Comparison of ENCODE assay signal across 24 mouse cellular contexts in genomic region chr1:91333582-91333981, GRCm38 (mm10). TPM values are rescaled to one million over a fixed set of nuclear protein-coding genes. Genes with fewer than 3 reads are reported as not detected.
DNase-seq lines count a peak whose midpoint lies in the region; ATAC-seq and TF ChIP-seq lines count a peak whose summit lies in the region.
"Had no signal": no experiment of that assay in that cellular context is flagged by ENCODE, and none has a peak within 500 bp of the region (broad histone marks: within the 10 kb centered on the region; RNA-seq: fewer than 3 reads in every experiment).

No protein-coding gene starts in this region.

- H3K4me3 ChIP-seq in heart, embryonic 12.5 days: no peak overlapping the region
- no peak overlapping the region for H3K4me3 ChIP-seq in heart, embryonic 16.5 days (ENCODE audit: low read length)
- no peak overlapping the region for H3K4me3 ChIP-seq in heart, adult 2 months
- H3K4me3 ChIP-seq in MEL (ENCODE audit: control insufficient read depth in 1 of 2, insufficient read depth in 1 of 2, low read depth in 2 of 2, low read length in 2 of 2): no peak overlapping the region
- H3K4me3 ChIP-seq: embryonic facial prominence, embryonic 15.5 days; erythroblast, embryonic 14.5 days; forebrain, embryonic 15.5 days; hindbrain, embryonic 12.5 days had no signal

- TF ChIP-seq CTCF in heart, adult 2 months (IDR thresholded peaks at IDR 0.05): no peak
- no peak for TF ChIP-seq CTCF in MEL (IDR thresholded peaks at IDR 0.05 in 2 of 3, conservative IDR thresholded peaks at IDR 0.05 in 1 of 3; ENCODE audit: control insufficient read depth in 1 of 3, insufficient read depth in 1 of 3, low read depth in 2 of 3, low read length in 3 of 3, poor library complexity in 1 of 3, severe bottlenecking in 1 of 3)

- no peak for DNase-seq in heart, postnatal 36 days
- no peak for DNase-seq in heart, adult 2 months
- peak; percentile 45 for DNase-seq in MEL (ENCODE audit: low read depth, low spot score)
- DNase-seq in lung, postnatal 25 days (ENCODE audit: low spot score): no peak
- DNase-seq: adrenal gland, postnatal 10 days; cerebellum, adult 11 months; cerebellum, adult 8-10 months; cerebellum, postnatal 14 days; embryo, embryonic 11 days; gastrocnemius, postnatal 36 days; kidney, adult 8-10 months had no signal

- TF ChIP-seq RAD21 in MEL (IDR thresholded peaks at IDR 0.05; ENCODE audit: low read depth, low read length): no peak

- no peaks in the 10 kb centered on the region for H3K79me2 ChIP-seq in heart, adult 2 months (replicated peaks; ENCODE audit: control insufficient read depth, insufficient read depth, low read length)
- H3K79me2 ChIP-seq in MEL (ENCODE audit: control insufficient read depth, insufficient read depth, low read length, poor library complexity): no peaks in the 10 kb centered on the region

- intact Hi-C loops in heart, postnatal 36 days (cut with DNase I): no loop called here
- intact Hi-C loops in heart, adult 2 months (cut with DNase I): no loop called here

- peaks cover 30% of the 10 kb centered on the region for H3K4me1 ChIP-seq in heart, embryonic 12.5 days (replicated peaks)
- peaks cover 12% of the 10 kb centered on the region for H3K4me1 ChIP-seq in heart, embryonic 16.5 days (ENCODE audit: control insufficient read depth, insufficient read depth, low read length)
- no peaks in the 10 kb centered on the region for H3K4me1 ChIP-seq in heart, adult 2 months (ENCODE audit: control insufficient read depth, insufficient read depth, low read length)
- peaks cover 0 to 6% of the 10 kb centered on the region in 2 experiments; a peak in 1 of 4 replicates for H3K4me1 ChIP-seq in MEL (ENCODE audit: control insufficient read depth in 1 of 2, insufficient read depth in 2 of 2, low read length in 2 of 2)
- H3K4me1 ChIP-seq: embryonic facial prominence, embryonic 15.5 days; forebrain, embryonic 15.5 days had no signal

- no peak overlapping the region for H3K9ac ChIP-seq in heart, embryonic 12.5 days
- H3K9ac ChIP-seq in heart, embryonic 16.5 days (ENCODE audit: low read length): no peak overlapping the region
- H3K9ac ChIP-seq in heart, adult 2 months (ENCODE audit: low read depth, low read length): no peak overlapping the region
- H3K9ac ChIP-seq in MEL (ENCODE audit: control insufficient read depth, low read depth, low read length, poor library complexity, severe bottlenecking): no peak overlapping the region
- H3K9ac ChIP-seq: embryonic facial prominence, embryonic 15.5 days; forebrain, embryonic 15.5 days; hindbrain, embryonic 12.5 days had no signal

- peaks cover 29% of the 10 kb centered on the region; the same call in 1 of the 2 replicates for H3K27me3 ChIP-seq in heart, embryonic 12.5 days (replicated peaks)
- H3K27me3 ChIP-seq in heart, embryonic 16.5 days (ENCODE audit: control insufficient read depth, insufficient read depth, low read length): no peaks in the 10 kb centered on the region
- no peaks in the 10 kb centered on the region for H3K27me3 ChIP-seq in heart, adult 2 months (ENCODE audit: control insufficient read depth, insufficient read depth, low read length)
- no peaks in the 10 kb centered on the region for H3K27me3 ChIP-seq in MEL (ENCODE audit: control insufficient read depth in 1 of 2, insufficient read depth in 2 of 2, low read length in 2 of 2)
- H3K27me3 ChIP-seq: CH12.LX; embryonic facial prominence, embryonic 15.5 days; forebrain, embryonic 15.5 days; hindbrain, embryonic 12.5 days had no signal

- no peak for TF ChIP-seq EP300 in heart, adult 2 months (IDR thresholded peaks at IDR 0.05; ENCODE audit: insufficient read depth, low read depth, low read length)
- TF ChIP-seq EP300 in MEL (IDR thresholded peaks at IDR 0.05; ENCODE audit: low read depth in 1 of 2, low read length in 2 of 2): 0 out of 4 replicates have a peak, but pooled peaks of 1 of the 2 experiments have one; percentile 17

- no peak for ATAC-seq in heart, embryonic 12.5 days (ENCODE audit: insufficient number of reproducible peaks, low FRiP score)
- ATAC-seq in heart, embryonic 16.5 days (replicated peaks; ENCODE audit: extremely low read depth, insufficient read depth, low FRiP score): peak; percentile 77
- peak; percentile 56; the same call in 1 of the 2 replicates for ATAC-seq in megakaryocyte progenitor cell, adult 5-6 weeks (replicated peaks; ENCODE audit: poor library complexity)
- ATAC-seq: forebrain, embryonic 15.5 days; hindbrain, embryonic 16.5 days; inflammation-experienced regulatory T-cells, adult 6 months; intestine, postnatal 0 days had no signal

- no peaks in the 10 kb centered on the region for H3K9me3 ChIP-seq in heart, embryonic 12.5 days (replicated peaks)
- H3K9me3 ChIP-seq in heart, embryonic 16.5 days (replicated peaks; ENCODE audit: control insufficient read depth, low read length): no peaks in the 10 kb centered on the region
- H3K9me3 ChIP-seq in MEL (replicated peaks; ENCODE audit: insufficient read depth, low read length): no peaks in the 10 kb centered on the region
- H3K9me3 ChIP-seq: embryonic facial prominence, embryonic 15.5 days; forebrain, embryonic 15.5 days; hindbrain, embryonic 12.5 days had no signal

- no peak for TF ChIP-seq POLR2A in heart, adult 2 months (IDR thresholded peaks at IDR 0.05; ENCODE audit: insufficient read depth, low read depth, low read length)
- TF ChIP-seq POLR2A in MEL (IDR thresholded peaks at IDR 0.05; ENCODE audit: control insufficient read depth in 1 of 2, insufficient read depth in 1 of 2, low read depth in 1 of 2, low read length in 2 of 2, poor library complexity in 1 of 2): no peak

- H3K36me3 ChIP-seq in heart, embryonic 12.5 days: no peaks in the 10 kb centered on the region
- no peaks in the 10 kb centered on the region for H3K36me3 ChIP-seq in heart, embryonic 16.5 days (ENCODE audit: control insufficient read depth, insufficient read depth)
- H3K36me3 ChIP-seq in heart, adult 2 months (ENCODE audit: control insufficient read depth, insufficient read depth, low read length): no peaks in the 10 kb centered on the region
- no peaks in the 10 kb centered on the region; a peak in 1 of 4 replicates for H3K36me3 ChIP-seq in MEL (ENCODE audit: control insufficient read depth in 1 of 2, insufficient read depth in 2 of 2, low read length in 2 of 2)
- H3K36me3 ChIP-seq: embryonic facial prominence, embryonic 15.5 days; forebrain, embryonic 15.5 days; hindbrain, embryonic 12.5 days had no signal

- H3K27ac ChIP-seq in heart, embryonic 12.5 days (ENCODE audit: poor library complexity, severe bottlenecking): peak overlapping the region; percentile 20
- peak overlapping the region; percentile 67 for H3K27ac ChIP-seq in heart, embryonic 16.5 days (ENCODE audit: low read length)
- H3K27ac ChIP-seq in heart, adult 2 months: no peak overlapping the region
- no peak overlapping the region for H3K27ac ChIP-seq in MEL (ENCODE audit: control insufficient read depth, low read depth, low read length)
- H3K27ac ChIP-seq: embryonic facial prominence, embryonic 15.5 days; forebrain, embryonic 15.5 days; hindbrain, embryonic 12.5 days had no signal

- H3K4me2 ChIP-seq in heart, embryonic 12.5 days: no peak overlapping the region
- H3K4me2 ChIP-seq in heart, embryonic 16.5 days (ENCODE audit: low read depth, low read length): no peak overlapping the region
- H3K4me2 ChIP-seq: embryonic facial prominence, embryonic 15.5 days; forebrain, embryonic 15.5 days; hindbrain, embryonic 12.5 days had no signal

RNA-seq across cellular contexts. Expression of gene Espnl, which starts 11.7 kb away (rescaled TPM):
- polyA plus RNA-seq in heart, embryonic 12.5 days (2016; fragmentation: Nextera tagmentation; extraction: Ambion mirVana): 0.05 and 0.08 TPM in 2 replicates
- total RNA-seq in heart, postnatal 36 days (2021): under 1 TPM in 1 of 2 experiments, not detected in 1; 0.05 TPM
- polyA plus RNA-seq in heart, embryonic 16.5 days (2015; fragmentation: Nextera tagmentation; extraction: Ambion mirVana): 0.04 and 0.07 TPM in 2 replicates
- not detected for total RNA-seq in heart, adult 2 months (2021)
- polyA plus RNA-seq in heart, adult 2 months (2012; rRNA removed): 0.06 TPM in 2 replicates
- total RNA-seq in MEL (2012; rRNA removed): 1.7 and 2.0 TPM in 2 replicates
- 1 to 10 TPM in 1 of 2 experiments, not detected in 1; 2.1 TPM for polyA plus RNA-seq in MEL (2012; ENCODE audit: insufficient read depth in 1 of 2, insufficient read length in 2 of 2, low read depth in 1 of 2, low replicate concordance in 2 of 2, missing spikeins in 1 of 2)
- total RNA-seq in megakaryocyte progenitor cell, adult 5-6 weeks (2015): 0.05 and 0.17 TPM in 2 replicates
- 0.03 and 0.17 TPM in 2 replicates for total RNA-seq in megakaryocyte progenitor cell, adult 5-6 weeks (2017)
- total RNA-seq: gastrocnemius, adult 8-10 months had no signal
- polyA plus RNA-seq: inflammation-experienced regulatory T-cells, adult 6 months; intestine, postnatal 0 days had no signal

RNA-seq across cellular contexts. Expression of gene Klhl30, which starts 17.2 kb away (rescaled TPM):
- 44.2 and 46.7 TPM in 2 replicates for polyA plus RNA-seq in heart, embryonic 12.5 days (2016; fragmentation: Nextera tagmentation; extraction: Ambion mirVana)
- total RNA-seq in heart, postnatal 36 days (2021): 10 to 100 TPM; 36.6 to 48.8 TPM
- polyA plus RNA-seq in heart, embryonic 16.5 days (2015; fragmentation: Nextera tagmentation; extraction: Ambion mirVana): 51.4 and 58.4 TPM in 2 replicates
- 10 to 100 TPM; 34.7 to 46.0 TPM for total RNA-seq in heart, adult 2 months (2021)
- 59.8 and 72.0 TPM in 2 replicates for polyA plus RNA-seq in heart, adult 2 months (2012; rRNA removed)
- total RNA-seq in MEL (2012; rRNA removed): not detected in 2 replicates
- not detected for polyA plus RNA-seq in MEL (2012; ENCODE audit: insufficient read depth in 1 of 2, insufficient read length in 2 of 2, low read depth in 1 of 2, low replicate concordance in 2 of 2, missing spikeins in 1 of 2)
- not detected in 2 replicates for total RNA-seq in megakaryocyte progenitor cell, adult 5-6 weeks (2015)
- total RNA-seq in megakaryocyte progenitor cell, adult 5-6 weeks (2017): 0.07 TPM in 1 of 2 replicates, not detected in the other
- polyA plus RNA-seq: erythroblast, embryonic 14.5 days; forebrain, embryonic 11.5 days; forebrain, embryonic 15.5 days; inflammation-experienced regulatory T-cells, adult 6 months had no signal

RNA-seq across cellular contexts. Expression of gene Erfe, which starts 32.6 kb away (rescaled TPM):
- 1.5 and 1.7 TPM in 2 replicates for polyA plus RNA-seq in heart, embryonic 12.5 days (2016; fragmentation: Nextera tagmentation; extraction: Ambion mirVana)
- not detected for total RNA-seq in heart, postnatal 36 days (2021)
- 1.3 and 1.5 TPM in 2 replicates for polyA plus RNA-seq in heart, embryonic 16.5 days (2015; fragmentation: Nextera tagmentation; extraction: Ambion mirVana)
- total RNA-seq in heart, adult 2 months (2021): under 1 TPM in 1 of 2 experiments, not detected in 1; 0.09 TPM
- 0.29 TPM in 2 replicates for polyA plus RNA-seq in heart, adult 2 months (2012; rRNA removed)
- 4.6 and 5.5 TPM in 2 replicates for total RNA-seq in MEL (2012; rRNA removed)
- 1 to 10 TPM in 1 of 2 experiments, not detected in 1; 9.1 TPM for polyA plus RNA-seq in MEL (2012; ENCODE audit: insufficient read depth in 1 of 2, insufficient read length in 2 of 2, low read depth in 1 of 2, low replicate concordance in 2 of 2, missing spikeins in 1 of 2)
- total RNA-seq in megakaryocyte progenitor cell, adult 5-6 weeks (2015): 1.7 TPM in 1 of 2 replicates, not detected in the other
- 0.50 and 2.5 TPM in 2 replicates for total RNA-seq in megakaryocyte progenitor cell, adult 5-6 weeks (2017)
- polyA plus RNA-seq: inflammation-experienced regulatory T-cells, adult 6 months had no signal

RNA-seq across cellular contexts. Expression of gene Scly, which starts 35.4 kb away (rescaled TPM):
- 14.8 and 14.9 TPM in 2 replicates for polyA plus RNA-seq in heart, embryonic 12.5 days (2016; fragmentation: Nextera tagmentation; extraction: Ambion mirVana)
- total RNA-seq in heart, postnatal 36 days (2021): 10 to 100 TPM; 13.9 to 15.1 TPM
- polyA plus RNA-seq in heart, embryonic 16.5 days (2015; fragmentation: Nextera tagmentation; extraction: Ambion mirVana): 16.0 and 17.5 TPM in 2 replicates
- 10 to 100 TPM; 17.0 to 19.2 TPM for total RNA-seq in heart, adult 2 months (2021)
- polyA plus RNA-seq in heart, adult 2 months (2012; rRNA removed): 14.4 and 18.3 TPM in 2 replicates
- 19.3 and 23.1 TPM in 2 replicates for total RNA-seq in MEL (2012; rRNA removed)
- 10 to 100 TPM in 1 of 2 experiments, not detected in 1; 48.8 TPM for polyA plus RNA-seq in MEL (2012; ENCODE audit: insufficient read depth in 1 of 2, insufficient read length in 2 of 2, low read depth in 1 of 2, low replicate concordance in 2 of 2, missing spikeins in 1 of 2)
- 19.8 and 20.0 TPM in 2 replicates for total RNA-seq in megakaryocyte progenitor cell, adult 5-6 weeks (2015)
- total RNA-seq in megakaryocyte progenitor cell, adult 5-6 weeks (2017): 21.1 and 23.6 TPM in 2 replicates

Comparison
In these comparisons a context has a peak if more than half of its experiments do, and no peak if none do; other contexts are left out.
1. H3K27ac ChIP-seq: peak in heart, embryonic 12.5 days (single experiment) and heart, embryonic 16.5 days (single experiment); none in heart, adult 2 months (single experiment) and MEL (single experiment).
2. RNA of gene Klhl30, which starts 17.2 kb away (total RNA-seq): 36.6 to 48.8 TPM in heart, postnatal 36 days and 34.7 to 46.0 TPM in heart, adult 2 months; not detected in MEL and 0.07 TPM in megakaryocyte progenitor cell, adult 5-6 weeks; every median in the first group is over 10 times any median in the second.